Mouse (Mus musculus) lung, embryonic 14.5 days (tissue): ENCODE results near the gene Inpp5a. TPM values are rescaled to one million over a fixed set of nuclear protein-coding genes. Genes with fewer than 3 reads are reported as not detected.

Experiments used
- ATAC-seq: fragments of 200-750 bp; cut with Nextera tagmentation; 2 replicates; pipeline ENCODE4 v1.8.0; 2017; ENCODE audit warnings: mild to moderate bottlenecking, moderate TSS enrichment, moderate library complexity; ENCODE audit not compliant: insufficient read depth
- DNase-seq: peaks from one replicate; pipeline ENCODE4 v3.0.0-alpha.2; 2015
- H3K27ac ChIP-seq: fragments of 300-500 bp; sonication (generic); 2 replicates; pipeline ENCODE4 v1.5.1; 2014; ENCODE audit warnings: low read depth, mild to moderate bottlenecking, moderate library complexity
- H3K27me3 ChIP-seq: fragments of 300-500 bp; sonication (generic); 2 replicates; pipeline ENCODE4 v1.6.1; 2014; ENCODE audit warnings: low read length, control low read depth; ENCODE audit not compliant: insufficient read depth
- H3K36me3 ChIP-seq: fragments of 300-500 bp; sonication (generic); 2 replicates; pipeline ENCODE4 v1.6.1; 2014; ENCODE audit warnings: control low read depth; ENCODE audit not compliant: insufficient read depth
- H3K4me1 ChIP-seq: fragments of 300-500 bp; sonication (generic); 2 replicates; pipeline ENCODE4 v1.6.1; 2014; ENCODE audit warnings: antibody characterized with exemption, control low read depth; ENCODE audit not compliant: insufficient read depth
- H3K4me2 ChIP-seq: fragments of 300-500 bp; sonication (generic); 2 replicates; pipeline ENCODE4 v1.6.1; 2014; ENCODE audit warnings: mild to moderate bottlenecking
- H3K4me3 ChIP-seq: fragments of 300-500 bp; sonication (generic); 2 replicates; pipeline ENCODE4 v1.5.1; 2014; ENCODE audit warnings: low read depth, low read length
- H3K9ac ChIP-seq: fragments of 300-500 bp; sonication (generic); 2 replicates; pipeline ENCODE4 v1.6.1; 2014
- H3K9me3 ChIP-seq: fragments of 300-500 bp; sonication (generic); 2 replicates; pipeline ENCODE4 v1.6.1; 2016; ENCODE audit warnings: low read depth, low read length, control low read depth
- CTCF ChIP-seq: IDR thresholded peaks from 2 replicates; pipeline ENCODE4 v1.5.1; 2016; ENCODE audit warnings: antibody characterized with exemption, low read depth
- WGBS: fragments of 180-500 bp; shearing (Covaris S2); extraction: QIAGEN DNeasy Blood & Tissue Kit; methylation state at CpG from one replicate; pipeline ENCODE4 v1.1.7; 2014; 5-methylcytosine and 5-hydroxymethylcytosine counted together
- polyA plus RNA-seq: library from polyadenylated mRNA; unstranded; fragments of >200 nt; fragmentation: Nextera tagmentation; extraction: Ambion mirVana; gene quantifications from 2 replicates; pipeline ENCODE4 v1.2.1, GENCODE M21; 2014

Inpp5a gene
- polyA plus RNA-seq, 1 experiment from 2014 or later = 47.7 TPM

GRCm38 (mm10) chr7:139441022-139441421, 52.1 kb downstream of the Inpp5a start:
- Histone ChIP-seq H3K9me3 (no peaks in the 10 kb centered on the region), H3K4me2 (no peak overlapping the region), H3K4me1 (peaks cover 30% of the 10 kb centered on the region), H3K27me3 (no peaks in the 10 kb centered on the region), H3K9ac (no peak overlapping the region), H3K4me3 (no peak overlapping the region), H3K27ac (no peak overlapping the region), H3K36me3 (no peaks in the 10 kb centered on the region)
- TF ChIP-seq CTCF = no peak
- ATAC-seq = 0 out of 2 replicates have a peak, but pooled peaks have one; percentile 7
- 37% methylated on average over 5 of the region's 5 CpGs for WGBS
- DNase-seq = no peak

GRCm38 (mm10) chr7:139441761-139442211, 52.9 kb downstream of the Inpp5a start:
- ATAC-seq = peak; percentile 18; the same call in 1 of the 2 replicates
- peak; percentile 35 for DNase-seq
- Histone ChIP-seq H3K27ac (no peak overlapping the region), H3K4me1 (peaks cover 30% of the 10 kb centered on the region), H3K36me3 (no peaks in the 10 kb centered on the region), H3K4me3 (no peak overlapping the region), H3K4me2 (no peak overlapping the region), H3K9me3 (no peaks in the 10 kb centered on the region), H3K27me3 (no peaks in the 10 kb centered on the region), H3K9ac (no peak overlapping the region)
- 62% methylated on average over 10 of the region's 10 CpGs for WGBS
- TF ChIP-seq CTCF = no peak

- Histone ChIP-seq H3K9me3 (no peaks in the 10 kb centered on the region), H3K4me3 (no peak overlapping the region), H3K36me3 (no peaks in the 10 kb centered on the region), H3K27ac (no peak overlapping the region), H3K27me3 (no peaks in the 10 kb centered on the region), H3K9ac (no peak overlapping the region), H3K4me2 (no peak overlapping the region), H3K4me1 (peaks cover 20% of the 10 kb centered on the region)
- 68% methylated on average over 8 of the region's 8 CpGs for WGBS
- ATAC-seq = no peak
- TF ChIP-seq CTCF = no peak
- DNase-seq = no peak
Measured at GRCm38 (mm10) chr7:139445621-139446020, 56.7 kb downstream of the Inpp5a start.

GRCm38 (mm10) chr7:139447381-139447780, 58.5 kb downstream of the Inpp5a start:
- Histone ChIP-seq H3K4me3 (no peak overlapping the region), H3K4me2 (no peak overlapping the region), H3K36me3 (no peaks in the 10 kb centered on the region), H3K4me1 (peaks cover 17% of the 10 kb centered on the region), H3K27me3 (no peaks in the 10 kb centered on the region), H3K9me3 (no peaks in the 10 kb centered on the region), H3K9ac (no peak overlapping the region), H3K27ac (no peak overlapping the region)
- DNase-seq (no peak), ATAC-seq (no peak)
- WGBS = 67% methylated on average over 3 of the region's 3 CpGs
- TF ChIP-seq CTCF = no peak

- no peak for TF ChIP-seq CTCF
- ATAC-seq (no peak), DNase-seq (peak; percentile 47)
- Histone ChIP-seq H3K27me3 (no peaks in the 10 kb centered on the region), H3K9ac (no peak overlapping the region), H3K27ac (no peak overlapping the region), H3K4me3 (no peak overlapping the region), H3K36me3 (no peaks in the 10 kb centered on the region), H3K9me3 (no peaks in the 10 kb centered on the region), H3K4me1 (peaks cover 18% of the 10 kb centered on the region), H3K4me2 (no peak overlapping the region)
- 60% methylated on average over 16 of the region's 16 CpGs for WGBS
Measured at GRCm38 (mm10) chr7:139450186-139450998, 61.5 kb downstream of the Inpp5a start.

- no peak overlapping the region for H3K4me2 ChIP-seq
- peak; percentile 36 for DNase-seq
- H3K4me1 ChIP-seq = peaks cover 18% of the 10 kb centered on the region
- WGBS = 55% methylated on average over 5 of the region's 5 CpGs
- no peak for ATAC-seq
- no peaks in the 10 kb centered on the region for H3K27me3 ChIP-seq
- TF ChIP-seq CTCF = no peak
- no peaks in the 10 kb centered on the region for H3K36me3 ChIP-seq
- peak overlapping the region; percentile 3; the same call in 1 of the 2 replicates for H3K27ac ChIP-seq
- H3K9ac ChIP-seq = no peak overlapping the region
- H3K9me3 ChIP-seq = no peaks in the 10 kb centered on the region
- no peak overlapping the region for H3K4me3 ChIP-seq
Measured at GRCm38 (mm10) chr7:139451711-139452110, 62.8 kb downstream of the Inpp5a start.

- ATAC-seq (no peak), DNase-seq (no peak)
- no peak overlapping the region for H3K4me3 ChIP-seq
- peak overlapping the region; percentile 3; the same call in 1 of the 2 replicates for H3K27ac ChIP-seq
- 57% methylated on average over 2 of the region's 2 CpGs for WGBS
- peaks cover 18% of the 10 kb centered on the region for H3K4me1 ChIP-seq
- no peak overlapping the region for H3K4me2 ChIP-seq
- H3K9ac ChIP-seq = no peak overlapping the region
- no peak for TF ChIP-seq CTCF
- no peaks in the 10 kb centered on the region for H3K36me3 ChIP-seq
- no peaks in the 10 kb centered on the region for H3K9me3 ChIP-seq
- H3K27me3 ChIP-seq = no peaks in the 10 kb centered on the region
Measured at GRCm38 (mm10) chr7:139452199-139452598, 63.3 kb downstream of the Inpp5a start.
